Mouse (Mus musculus): ENCODE data around the gene Hadhb. TPM values are rescaled to one million over a fixed set of nuclear protein-coding genes. Genes with fewer than 3 reads are reported as not detected.

Hadhb gene
- polyA plus RNA-seq, 1 experiment from 2014 or later: 169 TPM

DNA sequence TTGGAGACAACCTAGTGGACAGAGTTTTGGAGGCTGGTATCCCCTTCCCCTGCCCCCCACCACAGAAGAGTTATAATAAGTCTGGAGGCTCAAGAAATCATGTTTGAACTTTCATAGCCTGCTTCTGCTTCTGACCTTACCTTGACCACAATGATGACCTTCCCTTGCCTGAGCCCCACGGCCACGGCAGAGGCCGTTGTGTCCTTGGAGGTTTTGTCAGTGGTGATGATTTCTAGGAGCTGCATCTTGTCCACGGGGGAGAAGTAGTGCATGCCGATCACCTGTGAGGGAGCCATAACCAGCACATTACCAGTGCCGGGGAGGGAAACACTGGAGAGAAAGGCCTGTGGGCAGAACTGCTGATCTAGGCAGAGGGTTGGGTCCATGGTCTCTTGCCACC, 32.6 kb upstream of the Hadhb start:
- H3K27ac ChIP-seq (ENCODE audit: low read length): no peak overlapping the region
- WGBS (ENCODE audit: insufficient replicate concordance): 87% methylated on average over 6 of the region's 6 CpGs
- ATAC-seq (ENCODE audit: low read depth): no peak
- no peak overlapping the region for H3K4me3 ChIP-seq (ENCODE audit: low read depth, low read length)
- H3K9me3 ChIP-seq (replicated peaks; ENCODE audit: control insufficient read depth, low read length): no peaks in the 10 kb centered on the region
- H3K9ac ChIP-seq (ENCODE audit: low read depth, low read length): no peak overlapping the region
- H3K4me2 ChIP-seq (ENCODE audit: low read depth, low read length): no peak overlapping the region
- H3K4me1 ChIP-seq (ENCODE audit: control insufficient read depth, low read depth, low read length): no peaks in the 10 kb centered on the region
- peaks cover 57% of the 10 kb centered on the region for H3K36me3 ChIP-seq (ENCODE audit: control insufficient read depth, insufficient read depth)
- H3K27me3 ChIP-seq (ENCODE audit: control insufficient read depth, insufficient read depth, low read depth, low read length): no peaks in the 10 kb centered on the region

DNA sequence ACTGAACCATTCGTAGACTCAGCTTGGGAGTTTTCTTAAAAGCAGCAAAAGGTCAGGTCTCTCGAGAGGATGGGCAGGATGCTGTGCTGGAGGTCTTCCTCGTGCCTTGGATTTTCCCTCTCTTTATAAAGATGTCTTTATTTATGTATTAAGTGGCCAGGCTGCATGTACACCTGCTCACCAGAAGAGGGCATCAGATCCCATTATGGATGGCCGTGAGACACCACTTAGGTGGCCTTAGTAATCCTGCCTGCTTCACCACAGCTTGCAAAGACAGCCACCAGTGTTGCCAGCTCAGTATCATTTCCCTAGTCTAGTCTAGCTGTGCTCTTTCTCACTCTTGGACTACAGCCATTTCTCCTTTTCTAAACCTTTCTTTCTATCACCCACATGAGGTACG, 29.5 kb upstream of the Hadhb start:
- Histone ChIP-seq H3K27ac (ENCODE audit: low read length) (no peak overlapping the region), H3K4me2 (ENCODE audit: low read depth, low read length) (no peak overlapping the region), H3K36me3 (ENCODE audit: control insufficient read depth, insufficient read depth) (peaks cover 64% of the 10 kb centered on the region), H3K27me3 (ENCODE audit: control insufficient read depth, insufficient read depth, low read depth, low read length) (no peaks in the 10 kb centered on the region), H3K4me1 (ENCODE audit: control insufficient read depth, low read depth, low read length) (no peaks in the 10 kb centered on the region), H3K9ac (ENCODE audit: low read depth, low read length) (no peak overlapping the region), H3K4me3 (ENCODE audit: low read depth, low read length) (no peak overlapping the region), H3K9me3 (replicated peaks; ENCODE audit: control insufficient read depth, low read length) (no peaks in the 10 kb centered on the region)
- no peak for ATAC-seq (ENCODE audit: low read depth)
- WGBS (ENCODE audit: insufficient replicate concordance): 42% methylated on average over 5 of the region's 5 CpGs

DNA sequence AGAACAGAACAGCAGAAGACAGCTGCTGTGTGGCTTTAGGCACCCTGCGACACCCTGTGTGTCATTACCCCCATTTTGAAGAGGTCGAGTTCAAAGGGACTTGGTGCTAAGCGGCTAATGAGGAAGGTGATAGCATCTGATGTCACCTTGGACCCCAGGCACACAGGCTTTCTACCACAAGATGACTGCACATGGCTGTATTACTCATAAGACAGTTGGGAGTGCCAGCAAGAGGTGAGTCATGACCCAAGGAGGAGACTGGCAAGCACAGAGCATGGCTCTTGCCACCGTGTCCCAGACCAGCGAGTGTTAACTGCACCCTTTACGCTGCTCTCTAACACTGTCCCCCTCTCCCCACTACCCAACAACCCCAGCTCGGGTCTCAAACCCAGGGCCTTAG, 28.3 kb upstream of the Hadhb start:
- no peak overlapping the region for H3K4me2 ChIP-seq (ENCODE audit: low read depth, low read length)
- no peaks in the 10 kb centered on the region for H3K9me3 ChIP-seq (replicated peaks; ENCODE audit: control insufficient read depth, low read length)
- no peak overlapping the region for H3K27ac ChIP-seq (ENCODE audit: low read length)
- no peak overlapping the region for H3K9ac ChIP-seq (ENCODE audit: low read depth, low read length)
- no peaks in the 10 kb centered on the region for H3K27me3 ChIP-seq (ENCODE audit: control insufficient read depth, insufficient read depth, low read depth, low read length)
- WGBS (ENCODE audit: insufficient replicate concordance): 77% methylated on average over 7 of the region's 7 CpGs
- H3K36me3 ChIP-seq (ENCODE audit: control insufficient read depth, insufficient read depth): peaks cover 52% of the 10 kb centered on the region
- ATAC-seq (ENCODE audit: low read depth): no peak
- H3K4me1 ChIP-seq (ENCODE audit: control insufficient read depth, low read depth, low read length): no peaks in the 10 kb centered on the region
- no peak overlapping the region for H3K4me3 ChIP-seq (ENCODE audit: low read depth, low read length)

DNA sequence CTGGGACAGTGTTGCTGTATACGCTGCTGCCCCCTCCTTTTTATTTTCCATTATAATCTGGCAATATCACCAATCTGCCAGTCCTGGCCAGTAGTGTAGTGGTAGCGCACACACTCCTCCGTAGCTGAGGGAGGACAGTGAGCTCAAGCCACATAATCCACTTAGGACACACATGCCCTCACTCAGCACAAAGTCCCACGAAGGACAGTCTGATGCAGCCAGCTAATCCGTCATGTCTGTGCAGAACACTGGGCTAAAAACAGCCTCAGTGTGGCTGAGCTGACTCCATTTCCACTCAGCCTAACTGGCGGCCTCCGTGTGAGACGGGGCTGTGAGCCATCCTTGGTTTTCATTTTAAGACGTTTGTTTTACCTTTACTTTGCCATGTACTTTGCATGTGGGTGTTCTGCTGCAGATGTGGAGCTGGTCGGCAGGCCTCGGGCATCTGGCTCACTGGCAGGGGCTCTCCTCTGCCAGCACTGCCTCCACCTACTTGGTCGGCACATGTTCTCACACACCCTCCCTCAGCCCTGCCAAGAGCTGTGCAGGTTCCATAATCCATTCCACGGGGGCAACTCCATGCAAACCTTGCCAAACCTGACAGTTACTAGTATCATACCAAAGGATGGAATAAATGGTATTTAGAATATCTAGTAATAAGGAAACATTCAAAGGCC, 27.0 kb upstream of the Hadhb start:
- Histone ChIP-seq H3K4me3 (ENCODE audit: low read depth, low read length) (no peak overlapping the region), H3K9me3 (replicated peaks; ENCODE audit: control insufficient read depth, low read length) (no peaks in the 10 kb centered on the region), H3K36me3 (ENCODE audit: control insufficient read depth, insufficient read depth) (peaks cover 44% of the 10 kb centered on the region), H3K9ac (ENCODE audit: low read depth, low read length) (no peak overlapping the region), H3K4me2 (ENCODE audit: low read depth, low read length) (no peak overlapping the region), H3K4me1 (ENCODE audit: control insufficient read depth, low read depth, low read length) (no peaks in the 10 kb centered on the region), H3K27me3 (ENCODE audit: control insufficient read depth, insufficient read depth, low read depth, low read length) (no peaks in the 10 kb centered on the region), H3K27ac (ENCODE audit: low read length) (no peak overlapping the region)
- ATAC-seq (ENCODE audit: low read depth): no peak
- 84% methylated on average over 13 of the region's 13 CpGs for WGBS (ENCODE audit: insufficient replicate concordance)

DNA sequence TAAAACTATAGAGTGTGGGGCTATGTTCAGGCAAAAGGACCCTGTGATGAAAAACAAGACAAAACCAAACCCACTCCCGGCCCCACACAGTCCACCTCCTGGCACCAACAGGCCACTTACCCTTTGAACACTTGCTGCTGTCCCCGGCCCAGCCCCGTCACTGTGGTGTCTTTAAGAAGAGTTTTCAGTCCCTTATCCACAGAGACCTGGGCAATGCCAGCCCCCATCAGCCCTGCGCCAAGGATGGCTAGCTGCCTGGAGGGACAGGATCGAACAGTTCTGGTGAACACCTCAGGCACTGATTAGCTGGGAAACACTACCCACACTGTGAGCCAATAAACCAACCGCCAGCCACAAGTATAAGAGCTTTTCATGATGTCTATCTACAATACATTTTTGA, 26.4 kb upstream of the Hadhb start:
- 87% methylated on average over 6 of the region's 6 CpGs for WGBS (ENCODE audit: insufficient replicate concordance)
- Histone ChIP-seq H3K27me3 (ENCODE audit: control insufficient read depth, insufficient read depth, low read depth, low read length) (no peaks in the 10 kb centered on the region), H3K4me2 (ENCODE audit: low read depth, low read length) (no peak overlapping the region), H3K9ac (ENCODE audit: low read depth, low read length) (no peak overlapping the region), H3K27ac (ENCODE audit: low read length) (no peak overlapping the region), H3K4me3 (ENCODE audit: low read depth, low read length) (no peak overlapping the region), H3K36me3 (ENCODE audit: control insufficient read depth, insufficient read depth) (peaks cover 40% of the 10 kb centered on the region), H3K4me1 (ENCODE audit: control insufficient read depth, low read depth, low read length) (no peaks in the 10 kb centered on the region), H3K9me3 (replicated peaks; ENCODE audit: control insufficient read depth, low read length) (no peaks in the 10 kb centered on the region)
- no peak for ATAC-seq (ENCODE audit: low read depth)

DNA sequence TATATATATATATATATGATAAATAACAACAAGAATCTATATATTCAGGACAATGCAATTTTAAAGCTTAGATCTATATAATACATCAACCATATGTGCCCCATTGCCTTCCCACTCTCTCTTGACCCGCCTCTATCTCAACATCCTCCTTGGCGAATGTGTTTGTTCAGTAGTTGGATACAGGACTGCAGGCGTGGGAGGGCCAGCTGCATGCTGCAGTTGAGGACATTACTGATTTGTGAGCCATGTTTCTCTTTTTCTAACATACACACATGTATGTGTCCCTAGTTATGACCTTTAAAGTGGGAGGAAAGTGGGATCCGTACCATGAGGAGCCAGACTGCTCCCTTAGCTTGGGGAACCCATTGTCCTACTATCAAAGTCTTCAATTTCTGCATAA, 23.8 kb upstream of the Hadhb start:
- no peak overlapping the region for H3K4me2 ChIP-seq (ENCODE audit: low read depth, low read length)
- WGBS (ENCODE audit: insufficient replicate concordance): 73% methylated on average over 4 of the region's 4 CpGs
- H3K9me3 ChIP-seq (replicated peaks; ENCODE audit: control insufficient read depth, low read length): no peaks in the 10 kb centered on the region
- no peaks in the 10 kb centered on the region for H3K27me3 ChIP-seq (ENCODE audit: control insufficient read depth, insufficient read depth, low read depth, low read length)
- H3K27ac ChIP-seq (ENCODE audit: low read length): no peak overlapping the region
- H3K4me1 ChIP-seq (ENCODE audit: control insufficient read depth, low read depth, low read length): no peaks in the 10 kb centered on the region
- ATAC-seq (ENCODE audit: low read depth): no peak
- no peak overlapping the region for H3K9ac ChIP-seq (ENCODE audit: low read depth, low read length)
- H3K4me3 ChIP-seq (ENCODE audit: low read depth, low read length): no peak overlapping the region
- H3K36me3 ChIP-seq (ENCODE audit: control insufficient read depth, insufficient read depth): peaks cover 27% of the 10 kb centered on the region

DNA sequence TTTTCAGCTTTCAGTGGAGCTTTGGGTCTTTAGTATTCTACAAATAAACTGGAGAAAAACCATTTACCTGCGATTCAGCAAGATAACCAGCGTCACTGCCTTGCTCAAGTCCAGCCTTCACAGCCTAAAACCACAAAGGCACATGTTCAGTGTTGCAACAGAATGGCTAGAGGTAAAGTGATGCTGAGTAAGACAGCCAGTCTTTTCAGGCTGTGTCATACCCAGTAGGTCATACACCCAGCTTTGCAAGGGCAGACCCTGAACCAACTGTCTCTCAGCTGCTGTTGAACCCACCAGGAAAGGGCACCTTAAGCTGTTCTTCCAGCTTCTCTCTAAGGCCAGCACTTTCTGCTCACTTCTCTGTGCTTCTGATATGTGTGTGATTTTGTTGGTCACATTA, 22.9 kb upstream of the Hadhb start:
- 88% methylated on average over 2 of the region's 2 CpGs for WGBS (ENCODE audit: insufficient replicate concordance)
- peaks cover 24% of the 10 kb centered on the region for H3K36me3 ChIP-seq (ENCODE audit: control insufficient read depth, insufficient read depth)
- ATAC-seq (ENCODE audit: low read depth): no peak

DNA sequence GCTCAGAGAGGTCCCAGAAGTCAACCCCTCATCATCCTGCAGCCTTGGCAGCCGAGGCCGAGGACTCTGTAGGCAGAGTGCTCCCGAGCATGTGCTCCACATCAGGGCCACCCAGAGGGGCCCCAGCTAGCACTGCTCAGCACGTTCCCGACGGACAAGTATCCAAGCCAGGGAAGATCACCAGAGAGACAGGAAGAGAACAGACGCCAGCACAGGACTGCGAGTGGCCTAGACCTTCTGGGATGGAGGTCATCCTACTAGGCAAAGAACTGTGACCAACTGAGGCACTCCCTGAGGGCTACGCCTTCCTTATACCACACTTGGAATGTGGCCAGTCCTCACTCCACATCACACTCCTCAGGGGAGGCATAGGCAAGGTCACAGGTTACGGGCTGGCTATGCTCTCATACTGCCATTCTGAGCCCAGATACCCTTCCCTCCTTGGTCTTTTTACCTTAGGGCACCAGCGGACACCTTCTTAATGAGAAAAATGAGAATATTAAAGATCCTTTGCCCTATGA, 19.3 kb upstream of the Hadhb start:
- no peak overlapping the region for H3K4me3 ChIP-seq (ENCODE audit: low read depth, low read length)
- H3K27me3 ChIP-seq (ENCODE audit: control insufficient read depth, insufficient read depth, low read depth, low read length): no peaks in the 10 kb centered on the region
- H3K9ac ChIP-seq (ENCODE audit: low read depth, low read length): no peak overlapping the region
- peaks cover 26% of the 10 kb centered on the region for H3K36me3 ChIP-seq (ENCODE audit: control insufficient read depth, insufficient read depth)
- H3K4me1 ChIP-seq (ENCODE audit: control insufficient read depth, low read depth, low read length): no peaks in the 10 kb centered on the region
- no peaks in the 10 kb centered on the region for H3K9me3 ChIP-seq (replicated peaks; ENCODE audit: control insufficient read depth, low read length)
- no peak overlapping the region for H3K4me2 ChIP-seq (ENCODE audit: low read depth, low read length)
- no peak for ATAC-seq (ENCODE audit: low read depth)
- WGBS (ENCODE audit: insufficient replicate concordance): 83% methylated on average over 11 of the region's 11 CpGs
- no peak overlapping the region for H3K27ac ChIP-seq (ENCODE audit: low read length)

More for the DNA sequence above, 22.9 kb upstream of the Hadhb start:
- no peak overlapping the region for H3K27ac ChIP-seq (ENCODE audit: low read length)
- no peaks in the 10 kb centered on the region for H3K27me3 ChIP-seq (ENCODE audit: control insufficient read depth, insufficient read depth, low read depth, low read length)
- H3K9me3 ChIP-seq (replicated peaks; ENCODE audit: control insufficient read depth, low read length): no peaks in the 10 kb centered on the region
- H3K4me1 ChIP-seq (ENCODE audit: control insufficient read depth, low read depth, low read length): no peaks in the 10 kb centered on the region
- H3K4me2 ChIP-seq (ENCODE audit: low read depth, low read length): no peak overlapping the region
- H3K9ac ChIP-seq (ENCODE audit: low read depth, low read length): no peak overlapping the region
- H3K4me3 ChIP-seq (ENCODE audit: low read depth, low read length): no peak overlapping the region

DNA sequence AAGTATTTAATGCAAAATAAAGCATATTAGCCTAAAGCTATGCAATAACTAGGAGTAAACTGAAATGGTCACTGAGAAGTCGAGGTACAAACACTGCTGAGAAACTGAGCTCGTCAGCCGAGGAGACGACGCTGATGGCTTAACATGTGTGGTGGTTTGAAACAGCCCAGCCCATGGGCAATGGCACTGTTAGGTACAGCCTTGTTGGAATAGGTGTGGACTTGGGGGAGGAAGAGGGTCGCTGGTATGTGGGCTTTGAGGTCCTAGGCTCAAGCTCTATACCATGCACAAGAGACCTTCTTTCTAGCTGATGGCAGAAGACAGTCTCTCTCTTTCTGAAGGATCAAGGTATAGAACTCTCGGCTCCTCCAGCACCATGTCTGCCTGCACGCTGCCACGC, 17.8 kb upstream of the Hadhb start:
- no peak for ATAC-seq (ENCODE audit: low read depth)
- H3K9ac ChIP-seq (ENCODE audit: low read depth, low read length): no peak overlapping the region
- no peak overlapping the region for H3K27ac ChIP-seq (ENCODE audit: low read length)
- peaks cover 26% of the 10 kb centered on the region for H3K36me3 ChIP-seq (ENCODE audit: control insufficient read depth, insufficient read depth)
- H3K4me3 ChIP-seq (ENCODE audit: low read depth, low read length): no peak overlapping the region
- no peaks in the 10 kb centered on the region for H3K9me3 ChIP-seq (replicated peaks; ENCODE audit: control insufficient read depth, low read length)
- H3K4me1 ChIP-seq (ENCODE audit: control insufficient read depth, low read depth, low read length): no peaks in the 10 kb centered on the region
- WGBS (ENCODE audit: insufficient replicate concordance): 83% methylated on average over 9 of the region's 9 CpGs
- no peaks in the 10 kb centered on the region for H3K27me3 ChIP-seq (ENCODE audit: control insufficient read depth, insufficient read depth, low read depth, low read length)
- H3K4me2 ChIP-seq (ENCODE audit: low read depth, low read length): no peak overlapping the region

All from liver, embryonic 16.5 days (tissue).